Mouse (Mus musculus) MEL (cell line): ENCODE data around the gene Dcaf5. TPM values are rescaled to one million over a fixed set of nuclear protein-coding genes. Genes with fewer than 3 reads are reported as not detected.

Experiments used
- DNase-seq: peaks from one replicate; pipeline ENCODE4 v3.0.0; 2011; ENCODE audit warnings: low read depth, low spot score
- H3K27ac ChIP-seq: 2 replicates; pipeline ENCODE4 v1.5.1; 2012; ENCODE audit warnings: low read depth, mild to moderate bottlenecking, control low read depth, low read length, moderate library complexity; ENCODE audit not compliant: control insufficient read depth
- H3K27me3 ChIP-seq, 2 experiments: fragments of 150-350 bp in 1 of 2; sonication (generic) in 1 of 2; 2 replicates each; pipeline ENCODE4 v1.6.1; 2012; ENCODE audit warnings: low read length in 2 of 2, mild to moderate bottlenecking in 2 of 2, improper control_type of control experiment in 1 of 2, moderate library complexity in 1 of 2; ENCODE audit not compliant: insufficient read depth in 2 of 2, control insufficient read depth in 1 of 2
- H3K36me3 ChIP-seq, 2 experiments: 2 replicates each; pipeline ENCODE4 v1.6.1; 2012 to 2014; ENCODE audit warnings: low read length in 2 of 2, improper control_type of control experiment in 1 of 2, inconsistent platforms in 1 of 2, mild to moderate bottlenecking in 1 of 2; ENCODE audit not compliant: insufficient read depth in 2 of 2, control insufficient read depth in 1 of 2
- H3K4me1 ChIP-seq, 2 experiments: fragments of 150-350 bp in 1 of 2; sonication (generic) in 1 of 2; 2 replicates each; pipeline ENCODE4 v1.6.1; 2012; ENCODE audit warnings: low read length in 2 of 2, improper control_type of control experiment in 1 of 2, mild to moderate bottlenecking in 1 of 2; ENCODE audit not compliant: insufficient read depth in 2 of 2, control insufficient read depth in 1 of 2
- H3K4me3 ChIP-seq, 2 experiments: fragments of 150-350 bp in 1 of 2; sonication (generic) in 1 of 2; 2 replicates each; pipeline ENCODE4 v1.5.1; 2012; ENCODE audit warnings: low read depth in 2 of 2, low read length in 2 of 2, mild to moderate bottlenecking in 2 of 2, moderate library complexity in 2 of 2, control low read depth in 1 of 2, improper control_type of control experiment in 1 of 2; ENCODE audit not compliant: control insufficient read depth in 1 of 2, insufficient read depth in 1 of 2
- H3K79me2 ChIP-seq: 2 replicates; pipeline ENCODE4 v1.6.1; 2012; ENCODE audit warnings: mild to moderate bottlenecking, low read length, moderate library complexity; ENCODE audit not compliant: control insufficient read depth, poor library complexity, insufficient read depth
- H3K9ac ChIP-seq: 2 replicates; pipeline ENCODE4 v1.6.1; 2012; ENCODE audit warnings: low read depth, mild to moderate bottlenecking, control low read depth, low read length, moderate library complexity; ENCODE audit not compliant: control insufficient read depth, poor library complexity, severe bottlenecking
- H3K9me3 ChIP-seq: fragments of 150-350 bp; sonication (generic); replicated peaks from 2 replicates; pipeline ENCODE4 v1.6.1; 2012; ENCODE audit warnings: mild to moderate bottlenecking, low read length, improper control_type of control experiment, moderate library complexity; ENCODE audit not compliant: insufficient read depth
- CTCF ChIP-seq, 3 experiments: IDR thresholded peaks in 2 of 3; conservative IDR thresholded peaks in 1 of 3; 2 replicates each; pipeline ENCODE4 v1.5.1; 2011 to 2012; ENCODE audit warnings: low read length in 3 of 3, low read depth in 2 of 3, mild to moderate bottlenecking in 2 of 3, improper control_type of control experiment in 1 of 3, inconsistent platforms in 1 of 3, mixed read lengths in 1 of 3, moderate library complexity in 1 of 3; ENCODE audit not compliant: control insufficient read depth in 1 of 3, insufficient read depth in 1 of 3, poor library complexity in 1 of 3, severe bottlenecking in 1 of 3
- E2F4 ChIP-seq: IDR thresholded peaks from 2 replicates; pipeline ENCODE4 v1.6.1; 2011; ENCODE audit warnings: low read depth, low read length, improper control_type of control experiment, borderline replicate concordance
- EP300 ChIP-seq, 2 experiments: IDR thresholded peaks; 2 replicates each; pipeline ENCODE4 v1.6.1; 2011; ENCODE audit warnings: improper control_type of control experiment in 2 of 2, low read length in 2 of 2, low read depth in 1 of 2, mild to moderate bottlenecking in 1 of 2
- HCFC1 ChIP-seq: IDR thresholded peaks from 2 replicates; pipeline ENCODE4 v1.6.1; 2012; ENCODE audit warnings: low read depth, mild to moderate bottlenecking, inconsistent platforms, low read length, improper control_type of control experiment, moderate library complexity
- JUND ChIP-seq: IDR thresholded peaks from 2 replicates; pipeline ENCODE4 v1.6.1; 2011; ENCODE audit warnings: low read depth, mild to moderate bottlenecking, improper control_type of control experiment, low read length
- KAT2A ChIP-seq: conservative IDR thresholded peaks from 2 replicates; pipeline ENCODE4 v1.6.1; 2012; ENCODE audit warnings: low read depth, low read length, improper control_type of control experiment, inconsistent platforms
- MAFK ChIP-seq: IDR thresholded peaks from 2 replicates; pipeline ENCODE4 v1.6.1; 2011; ENCODE audit warnings: low read depth, mild to moderate bottlenecking, low read length, improper control_type of control experiment, borderline replicate concordance
- MAX ChIP-seq: IDR thresholded peaks from 2 replicates; pipeline ENCODE4 v1.6.1; 2011; ENCODE audit warnings: low read length, improper control_type of control experiment
- MAZ ChIP-seq: IDR thresholded peaks from 2 replicates; pipeline ENCODE4 v1.6.1; 2012; ENCODE audit warnings: low read depth, mild to moderate bottlenecking, inconsistent platforms, low read length, improper control_type of control experiment
- MYC ChIP-seq: IDR thresholded peaks from 2 replicates; pipeline ENCODE4 v1.6.1; 2011; ENCODE audit warnings: low read depth, mild to moderate bottlenecking, low read length, improper control_type of control experiment, moderate library complexity
- NELFE ChIP-seq: IDR thresholded peaks from 2 replicates; pipeline ENCODE4 v1.6.1; 2011; ENCODE audit warnings: low read depth, low read length, improper control_type of control experiment
- POLR2AphosphoS2 ChIP-seq: IDR thresholded peaks from 2 replicates; pipeline ENCODE4 v1.6.1; 2011; ENCODE audit warnings: low read length, improper control_type of control experiment
- POLR2AphosphoS5 ChIP-seq: IDR thresholded peaks from 2 replicates; pipeline ENCODE4 v1.6.1; 2012; ENCODE audit warnings: low read depth, borderline replicate concordance, mild to moderate bottlenecking, inconsistent platforms, low read length, moderate library complexity, mixed read lengths
- SIN3A ChIP-seq: IDR thresholded peaks from 2 replicates; pipeline ENCODE4 v1.6.1; 2012; ENCODE audit warnings: low read length, improper control_type of control experiment, inconsistent platforms
- SMC3 ChIP-seq: IDR thresholded peaks from 2 replicates; pipeline ENCODE4 v1.6.1; 2011; ENCODE audit warnings: low read depth, low read length, improper control_type of control experiment
- ZC3H11A ChIP-seq: IDR thresholded peaks from 2 replicates; pipeline ENCODE4 v1.6.1; 2012; ENCODE audit warnings: low read depth, mild to moderate bottlenecking, inconsistent platforms, low read length, improper control_type of control experiment
- ZKSCAN1 ChIP-seq: IDR thresholded peaks from 2 replicates; pipeline ENCODE4 v1.6.1; 2012; ENCODE audit warnings: low read depth, mild to moderate bottlenecking, inconsistent platforms, low read length, improper control_type of control experiment, moderate library complexity
- ZNF384 ChIP-seq: IDR thresholded peaks from 2 replicates; pipeline ENCODE4 v1.6.1; 2012; ENCODE audit warnings: low read depth, mild to moderate bottlenecking, inconsistent platforms, low read length, improper control_type of control experiment
- polyA plus RNA-seq, 2 experiments: library from polyadenylated mRNA; stranded (reverse) in 1 of 2; unstranded in 1 of 2; fragments of >175 nt in 1 of 2; fragments of >200 nt in 1 of 2; gene quantifications; 2 replicates each; pipeline versions ENCODE4 v1.2.1 to v1.2.4; 2012; ENCODE audit warnings: low replicate concordance in 2 of 2, low read depth in 1 of 2; ENCODE audit not compliant: insufficient read length in 2 of 2, insufficient read depth in 1 of 2, missing spikeins in 1 of 2
- total RNA-seq: library from RNA; depleted of rRNA; stranded (reverse); fragments of 300-350 nt; gene quantifications from 2 replicates; pipeline ENCODE4 v1.2.3, GENCODE M21; 2012

Dcaf5 gene
- total and polyA plus RNA-seq, 3 experiments, result 8.1 to 15.6 TPM; not detected in 1

DNA sequence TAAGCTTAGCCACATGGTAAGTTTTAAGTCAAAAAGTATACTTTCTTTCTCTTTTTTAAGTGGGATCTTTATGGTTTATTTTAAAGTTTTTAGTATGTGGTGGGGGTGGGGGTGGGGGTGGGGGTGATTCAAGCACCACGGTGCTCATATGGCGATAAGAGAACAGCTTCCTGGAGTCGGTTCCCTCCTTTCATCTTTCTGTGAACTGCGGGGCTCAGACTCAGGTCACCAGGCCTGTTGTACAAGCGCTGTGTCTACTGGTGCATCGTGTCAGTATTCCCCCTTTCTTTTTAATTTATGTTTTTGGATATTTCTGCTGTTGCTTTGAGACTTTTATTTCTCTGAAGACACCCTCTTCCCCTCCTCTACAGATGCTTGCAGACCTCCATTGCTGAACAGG is 137.7 kb downstream of the Dcaf5 start:
- H3K4me1 ChIP-seq, result no peaks in the 10 kb centered on the region; a peak in 1 of 4 replicates
- H3K27me3 ChIP-seq, result peaks cover 0 to 4% of the 10 kb centered on the region in 2 experiments
- DNase-seq, result no peak
- H3K9me3 ChIP-seq, result no peaks in the 10 kb centered on the region
- no peak overlapping the region for H3K4me3 ChIP-seq
- H3K27ac ChIP-seq, result no peak overlapping the region
- no peak for TF ChIP-seq E2F4
- TF ChIP-seq ZC3H11A, result no peak
- no peak for TF ChIP-seq KAT2A
- TF ChIP-seq POLR2AphosphoS2, result no peak
- TF ChIP-seq SIN3A, result no peak
- TF ChIP-seq ZKSCAN1, result no peak
- no peak for TF ChIP-seq EP300 (IDR thresholded peaks at IDR 0.05; ENCODE audit: low read depth in 1 of 2, low read length in 2 of 2)
- no peak for TF ChIP-seq NELFE
- no peak for TF ChIP-seq MYC
- TF ChIP-seq CTCF (IDR thresholded peaks at IDR 0.05 in 2 of 3, conservative IDR thresholded peaks at IDR 0.05 in 1 of 3; ENCODE audit: control insufficient read depth in 1 of 3, insufficient read depth in 1 of 3, low read depth in 2 of 3, low read length in 3 of 3, poor library complexity in 1 of 3, severe bottlenecking in 1 of 3), result no peak
- no peak for TF ChIP-seq MAZ
- H3K36me3 ChIP-seq, result no peaks in the 10 kb centered on the region
- no peak overlapping the region for H3K9ac ChIP-seq
- no peaks in the 10 kb centered on the region for H3K79me2 ChIP-seq

DNA sequence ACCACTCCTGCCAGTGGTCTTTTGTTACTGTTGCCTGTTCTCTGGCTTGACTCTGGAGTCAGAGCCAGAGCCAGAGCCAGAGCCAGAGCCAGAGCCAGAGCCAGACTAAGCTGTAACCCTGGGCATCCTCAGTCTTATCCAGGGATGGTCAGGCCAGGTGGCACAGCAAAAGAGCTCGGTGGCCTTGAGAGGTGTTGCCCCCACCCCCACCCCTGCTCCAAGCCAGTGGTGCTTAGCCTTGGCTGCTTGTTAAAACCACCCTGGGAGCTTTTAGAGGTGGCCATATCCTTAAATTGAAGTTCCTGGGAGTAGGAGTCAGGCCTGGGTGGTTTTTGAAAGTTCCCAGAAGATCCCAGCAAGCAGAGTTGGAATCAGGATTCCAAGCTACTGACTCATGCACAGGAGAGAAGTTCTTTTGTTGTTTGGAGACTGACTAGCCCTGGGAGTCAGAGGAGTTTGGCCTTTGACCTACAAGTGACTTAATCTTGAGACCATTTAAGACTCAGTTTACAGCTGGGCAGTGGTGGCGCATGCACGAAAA is 144.4 kb downstream of the Dcaf5 start:
- Histone ChIP-seq H3K79me2 (no peaks in the 10 kb centered on the region), H3K9ac (no peak overlapping the region), H3K27me3 (no peaks in the 10 kb centered on the region), H3K4me3 (no peak overlapping the region), H3K36me3 (peaks cover 0 to 6% of the 10 kb centered on the region in 2 experiments; a peak in 2 of 4 replicates), H3K27ac (no peak overlapping the region), H3K4me1 (peaks cover 11 to 17% of the 10 kb centered on the region in 2 experiments), H3K9me3 (no peaks in the 10 kb centered on the region)
- TF ChIP-seq MAX, result no peak
- TF ChIP-seq EP300 (IDR thresholded peaks at IDR 0.05; ENCODE audit: low read depth in 1 of 2, low read length in 2 of 2), result no peak
- TF ChIP-seq POLR2AphosphoS2, result no peak
- no peak for TF ChIP-seq POLR2AphosphoS5
- DNase-seq, result no peak

DNA sequence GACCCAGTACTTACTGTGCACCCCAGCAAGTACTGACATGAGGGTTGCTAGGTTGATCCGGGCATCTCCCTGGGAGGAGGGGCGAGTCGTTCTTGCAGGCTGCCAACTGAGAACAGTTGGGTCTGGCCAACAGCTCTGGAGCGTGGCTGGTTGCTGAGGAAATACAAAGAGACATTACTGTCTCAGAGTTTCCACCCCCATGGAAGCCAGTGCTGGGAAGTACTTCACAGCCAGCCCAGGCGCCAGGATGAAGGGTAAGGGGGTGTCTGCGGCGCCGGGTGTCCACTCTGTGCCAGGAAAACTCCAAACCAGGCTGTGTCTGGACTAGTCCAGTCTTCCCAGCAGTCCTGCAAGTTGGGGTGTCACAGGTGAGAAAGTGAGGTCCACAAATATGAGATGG is 145.4 kb downstream of the Dcaf5 start:
- no peak for TF ChIP-seq MAFK
- no peak for TF ChIP-seq SMC3
- no peak for TF ChIP-seq ZNF384
- no peak for TF ChIP-seq HCFC1
- no peak for TF ChIP-seq JUND
- TF ChIP-seq, all 39 proteins: peak for 0
- no peak overlapping the region for H3K9ac ChIP-seq
- H3K27me3 ChIP-seq, result no peaks in the 10 kb centered on the region

More for the DNA sequence above, 145.4 kb downstream of the Dcaf5 start:
- H3K36me3 ChIP-seq, result peaks cover 0 to 6% of the 10 kb centered on the region in 2 experiments; a peak in 2 of 4 replicates
- no peak for DNase-seq
- H3K79me2 ChIP-seq, result no peaks in the 10 kb centered on the region
- no peak overlapping the region for H3K27ac ChIP-seq
- no peaks in the 10 kb centered on the region for H3K9me3 ChIP-seq
- H3K4me1 ChIP-seq, result peaks cover 11 to 17% of the 10 kb centered on the region in 2 experiments
- no peak overlapping the region for H3K4me3 ChIP-seq
